Mouse (Mus musculus): ENCODE results near the gene Tax1bp3.

The Tax1bp3 gene

GRCm38 (mm10) chr11:73176608-73177508, at the start of gene Tax1bp3, which contains the start of gene Emc6:
Gene Tax1bp3, plus strand, starts transcription at chr11:73177083.
Gene Emc6, minus strand, starts transcription at chr11:73177037.
- in situ Hi-C loops (cut with MseI, MboI), result no loop called here

GRCm38 (mm10) chr11:73131020-73131419, 45.9 kb upstream of the Tax1bp3 start:
- in situ Hi-C loops (cut with MseI, MboI), result no loop called here

GRCm38 (mm10) chr11:73132999-73133398, 43.9 kb upstream of the Tax1bp3 start:
- in situ Hi-C loops (cut with MseI, MboI), result no loop called here

GRCm38 (mm10) chr11:73134222-73134621, 42.7 kb upstream of the Tax1bp3 start:
- in situ Hi-C loops (cut with MseI, MboI), result no loop called here

GRCm38 (mm10) chr11:73136587-73136986, 40.3 kb upstream of the Tax1bp3 start:
- in situ Hi-C loops (cut with MseI, MboI), result no loop called here

- in situ Hi-C loops (cut with MseI, MboI), result no loop called here
Observed at GRCm38 (mm10) chr11:73137116-73137515, 39.8 kb upstream of the Tax1bp3 start.

GRCm38 (mm10) chr11:73137591-73138501, 39.0 kb upstream of the Tax1bp3 start, which contains the start of gene Haspin:
Gene Haspin, minus strand, starts transcription at chr11:73138294.
- in situ Hi-C loops (cut with MseI, MboI), result no loop called here

- in situ Hi-C loops (cut with MseI, MboI), result no loop called here
Observed at GRCm38 (mm10) chr11:73144261-73144681, 32.6 kb upstream of the Tax1bp3 start.

GRCm38 (mm10) chr11:73146026-73146974, 30.6 kb upstream of the Tax1bp3 start:
- in situ Hi-C loops (cut with MseI, MboI), result no loop called here

GRCm38 (mm10) chr11:73146975-73147365, 29.9 kb upstream of the Tax1bp3 start:
- in situ Hi-C loops (cut with MseI, MboI), result no loop called here

- in situ Hi-C loops (cut with MseI, MboI), result no loop called here
Observed at GRCm38 (mm10) chr11:73148209-73148608, 28.7 kb upstream of the Tax1bp3 start.

- in situ Hi-C loops (cut with MseI, MboI), result no loop called here
Observed at GRCm38 (mm10) chr11:73155071-73155470, 21.8 kb upstream of the Tax1bp3 start.

- in situ Hi-C loops (cut with MseI, MboI), result no loop called here
Observed at GRCm38 (mm10) chr11:73159957-73160810, 16.7 kb upstream of the Tax1bp3 start, which contains the start of gene P2rx5. Gene P2rx5, plus strand, starts transcription at chr11:73160421.

GRCm38 (mm10) chr11:73160811-73161200, 16.1 kb upstream of the Tax1bp3 start:
- in situ Hi-C loops (cut with MseI, MboI), result no loop called here

- in situ Hi-C loops (cut with MseI, MboI), result no loop called here
Observed at GRCm38 (mm10) chr11:73161616-73162015, 15.3 kb upstream of the Tax1bp3 start.

GRCm38 (mm10) chr11:73162284-73162683, 14.6 kb upstream of the Tax1bp3 start:
- in situ Hi-C loops (cut with MseI, MboI), result no loop called here

GRCm38 (mm10) chr11:73168071-73168470, 8.8 kb upstream of the Tax1bp3 start:
- in situ Hi-C loops (cut with MseI, MboI), result no loop called here

GRCm38 (mm10) chr11:73168576-73168975, 8.3 kb upstream of the Tax1bp3 start:
- in situ Hi-C loops (cut with MseI, MboI), result no loop called here

GRCm38 (mm10) chr11:73169231-73169630, 7.7 kb upstream of the Tax1bp3 start:
- in situ Hi-C loops (cut with MseI, MboI), result no loop called here

- in situ Hi-C loops (cut with MseI, MboI), result no loop called here
Observed at GRCm38 (mm10) chr11:73172186-73172585, 4.7 kb upstream of the Tax1bp3 start.
